Mouse (Mus musculus) MEL (cell line): ENCODE measurements around the gene Mrnip. TPM values are rescaled to one million over a fixed set of nuclear protein-coding genes. Genes with fewer than 3 reads are reported as not detected.
A peak's percentile ranks its signal among the peaks of the same experiment; 100 is the strongest.

Experiments
- DNase-seq: peaks from one replicate; pipeline ENCODE4 v3.0.0; 2011; ENCODE audit warnings: low read depth, low spot score
- H3K27ac ChIP-seq: 2 replicates; pipeline ENCODE4 v1.5.1; 2012; ENCODE audit warnings: low read depth, mild to moderate bottlenecking, control low read depth, low read length, moderate library complexity; ENCODE audit not compliant: control insufficient read depth
- H3K27me3 ChIP-seq, 2 experiments: fragments of 150-350 bp in 1 of 2; sonication (generic) in 1 of 2; 2 replicates each; pipeline ENCODE4 v1.6.1; 2012; ENCODE audit warnings: low read length in 2 of 2, mild to moderate bottlenecking in 2 of 2, improper control_type of control experiment in 1 of 2, moderate library complexity in 1 of 2; ENCODE audit not compliant: insufficient read depth in 2 of 2, control insufficient read depth in 1 of 2
- H3K36me3 ChIP-seq, 2 experiments: 2 replicates each; pipeline ENCODE4 v1.6.1; 2012 to 2014; ENCODE audit warnings: low read length in 2 of 2, improper control_type of control experiment in 1 of 2, inconsistent platforms in 1 of 2, mild to moderate bottlenecking in 1 of 2; ENCODE audit not compliant: insufficient read depth in 2 of 2, control insufficient read depth in 1 of 2
- H3K4me1 ChIP-seq, 2 experiments: fragments of 150-350 bp in 1 of 2; sonication (generic) in 1 of 2; 2 replicates each; pipeline ENCODE4 v1.6.1; 2012; ENCODE audit warnings: low read length in 2 of 2, improper control_type of control experiment in 1 of 2, mild to moderate bottlenecking in 1 of 2; ENCODE audit not compliant: insufficient read depth in 2 of 2, control insufficient read depth in 1 of 2
- H3K4me3 ChIP-seq, 2 experiments: fragments of 150-350 bp in 1 of 2; sonication (generic) in 1 of 2; 2 replicates each; pipeline ENCODE4 v1.5.1; 2012; ENCODE audit warnings: low read depth in 2 of 2, low read length in 2 of 2, mild to moderate bottlenecking in 2 of 2, moderate library complexity in 2 of 2, control low read depth in 1 of 2, improper control_type of control experiment in 1 of 2; ENCODE audit not compliant: control insufficient read depth in 1 of 2, insufficient read depth in 1 of 2
- H3K79me2 ChIP-seq: 2 replicates; pipeline ENCODE4 v1.6.1; 2012; ENCODE audit warnings: mild to moderate bottlenecking, low read length, moderate library complexity; ENCODE audit not compliant: control insufficient read depth, poor library complexity, insufficient read depth
- H3K9ac ChIP-seq: 2 replicates; pipeline ENCODE4 v1.6.1; 2012; ENCODE audit warnings: low read depth, mild to moderate bottlenecking, control low read depth, low read length, moderate library complexity; ENCODE audit not compliant: control insufficient read depth, poor library complexity, severe bottlenecking
- H3K9me3 ChIP-seq: fragments of 150-350 bp; sonication (generic); replicated peaks from 2 replicates; pipeline ENCODE4 v1.6.1; 2012; ENCODE audit warnings: mild to moderate bottlenecking, low read length, improper control_type of control experiment, moderate library complexity; ENCODE audit not compliant: insufficient read depth
- BHLHE40 ChIP-seq: IDR thresholded peaks from 2 replicates; pipeline ENCODE4 v1.6.1; 2012; ENCODE audit warnings: low read depth, mild to moderate bottlenecking, inconsistent platforms, low read length, improper control_type of control experiment, borderline replicate concordance
- CHD1 ChIP-seq: IDR thresholded peaks from 2 replicates; pipeline ENCODE4 v1.6.1; 2012; ENCODE audit warnings: low read depth, mild to moderate bottlenecking, inconsistent platforms, low read length, improper control_type of control experiment
- CHD2 ChIP-seq: IDR thresholded peaks from 2 replicates; pipeline ENCODE4 v1.6.1; 2011; ENCODE audit warnings: low read length, improper control_type of control experiment
- CTCF ChIP-seq, 3 experiments: IDR thresholded peaks in 2 of 3; conservative IDR thresholded peaks in 1 of 3; 2 replicates each; pipeline ENCODE4 v1.5.1; 2011 to 2012; ENCODE audit warnings: low read length in 3 of 3, low read depth in 2 of 3, mild to moderate bottlenecking in 2 of 3, improper control_type of control experiment in 1 of 3, inconsistent platforms in 1 of 3, mixed read lengths in 1 of 3, moderate library complexity in 1 of 3; ENCODE audit not compliant: control insufficient read depth in 1 of 3, insufficient read depth in 1 of 3, poor library complexity in 1 of 3, severe bottlenecking in 1 of 3
- E2F4 ChIP-seq: IDR thresholded peaks from 2 replicates; pipeline ENCODE4 v1.6.1; 2011; ENCODE audit warnings: low read depth, low read length, improper control_type of control experiment, borderline replicate concordance
- ELF1 ChIP-seq: IDR thresholded peaks from 2 replicates; pipeline ENCODE4 v1.6.1; 2014; ENCODE audit warnings: low read depth, mild to moderate bottlenecking, inconsistent platforms, low read length, improper control_type of control experiment, moderate library complexity
- EP300 ChIP-seq, 2 experiments: IDR thresholded peaks; 2 replicates each; pipeline ENCODE4 v1.6.1; 2011; ENCODE audit warnings: improper control_type of control experiment in 2 of 2, low read length in 2 of 2, low read depth in 1 of 2, mild to moderate bottlenecking in 1 of 2
- ETS1 ChIP-seq: IDR thresholded peaks from 2 replicates; pipeline ENCODE4 v1.6.1; 2012; ENCODE audit warnings: low read depth, mild to moderate bottlenecking, inconsistent platforms, low read length, improper control_type of control experiment, moderate library complexity
- GATA1 ChIP-seq: IDR thresholded peaks from 2 replicates; pipeline ENCODE4 v1.6.1; 2011; ENCODE audit warnings: low read depth, low read length, improper control_type of control experiment
- HCFC1 ChIP-seq: IDR thresholded peaks from 2 replicates; pipeline ENCODE4 v1.6.1; 2012; ENCODE audit warnings: low read depth, mild to moderate bottlenecking, inconsistent platforms, low read length, improper control_type of control experiment, moderate library complexity
- JUND ChIP-seq: IDR thresholded peaks from 2 replicates; pipeline ENCODE4 v1.6.1; 2011; ENCODE audit warnings: low read depth, mild to moderate bottlenecking, improper control_type of control experiment, low read length
- KAT2A ChIP-seq: conservative IDR thresholded peaks from 2 replicates; pipeline ENCODE4 v1.6.1; 2012; ENCODE audit warnings: low read depth, low read length, improper control_type of control experiment, inconsistent platforms
- MAFK ChIP-seq: IDR thresholded peaks from 2 replicates; pipeline ENCODE4 v1.6.1; 2011; ENCODE audit warnings: low read depth, mild to moderate bottlenecking, low read length, improper control_type of control experiment, borderline replicate concordance
- MAX ChIP-seq: IDR thresholded peaks from 2 replicates; pipeline ENCODE4 v1.6.1; 2011; ENCODE audit warnings: low read length, improper control_type of control experiment
- MAZ ChIP-seq: IDR thresholded peaks from 2 replicates; pipeline ENCODE4 v1.6.1; 2012; ENCODE audit warnings: low read depth, mild to moderate bottlenecking, inconsistent platforms, low read length, improper control_type of control experiment
- MEF2A ChIP-seq: IDR thresholded peaks from 2 replicates; pipeline ENCODE4 v1.6.1; 2014; ENCODE audit warnings: low read depth, mild to moderate bottlenecking, inconsistent platforms, low read length, improper control_type of control experiment; ENCODE audit not compliant: poor library complexity, insufficient replicate concordance, severe bottlenecking; ENCODE audit errors: extremely low read depth
- MXI1 ChIP-seq: IDR thresholded peaks from 2 replicates; pipeline ENCODE4 v1.6.1; 2011; ENCODE audit warnings: mild to moderate bottlenecking, low read depth, low read length, improper control_type of control experiment
- MYB ChIP-seq: IDR thresholded peaks from 2 replicates; pipeline ENCODE4 v1.6.1; 2011; ENCODE audit warnings: mild to moderate bottlenecking, low read depth, low read length, improper control_type of control experiment
- MYC ChIP-seq: IDR thresholded peaks from 2 replicates; pipeline ENCODE4 v1.6.1; 2011; ENCODE audit warnings: low read depth, mild to moderate bottlenecking, low read length, improper control_type of control experiment, moderate library complexity
- NELFE ChIP-seq: IDR thresholded peaks from 2 replicates; pipeline ENCODE4 v1.6.1; 2011; ENCODE audit warnings: low read depth, low read length, improper control_type of control experiment
- NRF1 ChIP-seq: IDR thresholded peaks from 2 replicates; pipeline ENCODE4 v1.6.1; 2014; ENCODE audit warnings: low read depth, mild to moderate bottlenecking, inconsistent platforms, low read length, improper control_type of control experiment, moderate library complexity; ENCODE audit not compliant: poor library complexity, insufficient read depth, severe bottlenecking
- POLR2A ChIP-seq, 2 experiments: IDR thresholded peaks; 2 replicates each; pipeline ENCODE4 v1.6.1; 2011 to 2012; ENCODE audit warnings: low read length in 2 of 2, mild to moderate bottlenecking in 2 of 2, control low read depth in 1 of 2, improper control_type of control experiment in 1 of 2, low read depth in 1 of 2, moderate library complexity in 1 of 2; ENCODE audit not compliant: control insufficient read depth in 1 of 2, insufficient read depth in 1 of 2, poor library complexity in 1 of 2
- POLR2AphosphoS2 ChIP-seq: IDR thresholded peaks from 2 replicates; pipeline ENCODE4 v1.6.1; 2011; ENCODE audit warnings: low read length, improper control_type of control experiment
- POLR2AphosphoS5 ChIP-seq: IDR thresholded peaks from 2 replicates; pipeline ENCODE4 v1.6.1; 2012; ENCODE audit warnings: low read depth, borderline replicate concordance, mild to moderate bottlenecking, inconsistent platforms, low read length, moderate library complexity, mixed read lengths
- RAD21 ChIP-seq: IDR thresholded peaks from 2 replicates; pipeline ENCODE4 v1.6.1; 2011; ENCODE audit warnings: mild to moderate bottlenecking, low read depth, low read length, improper control_type of control experiment
- SIN3A ChIP-seq: IDR thresholded peaks from 2 replicates; pipeline ENCODE4 v1.6.1; 2012; ENCODE audit warnings: low read length, improper control_type of control experiment, inconsistent platforms
- SMC3 ChIP-seq: IDR thresholded peaks from 2 replicates; pipeline ENCODE4 v1.6.1; 2011; ENCODE audit warnings: low read depth, low read length, improper control_type of control experiment
- TAL1 ChIP-seq: IDR thresholded peaks from 2 replicates; pipeline ENCODE4 v1.6.1; 2012; ENCODE audit warnings: mild to moderate bottlenecking, inconsistent platforms, low read length, moderate library complexity, mixed read lengths
- TBP ChIP-seq: IDR thresholded peaks from 2 replicates; pipeline ENCODE4 v1.8.0; 2011; ENCODE audit warnings: low read depth, low read length, improper control_type of control experiment
- TCF12 ChIP-seq: IDR thresholded peaks from 2 replicates; pipeline ENCODE4 v1.6.1; 2014; ENCODE audit warnings: low read depth, mild to moderate bottlenecking, inconsistent platforms, low read length, improper control_type of control experiment, moderate library complexity
- USF1 ChIP-seq: IDR thresholded peaks from 2 replicates; pipeline ENCODE4 v1.6.1; 2014; ENCODE audit warnings: low read depth, mild to moderate bottlenecking, inconsistent platforms, low read length, improper control_type of control experiment, moderate library complexity
- USF2 ChIP-seq, 2 experiments: IDR thresholded peaks; 2 replicates each; pipeline ENCODE4 v1.6.1; 2011 to 2012; ENCODE audit warnings: improper control_type of control experiment in 2 of 2, low read length in 2 of 2, borderline replicate concordance in 1 of 2, inconsistent platforms in 1 of 2, low read depth in 1 of 2, mild to moderate bottlenecking in 1 of 2; ENCODE audit not compliant: insufficient read depth in 1 of 2
- ZC3H11A ChIP-seq: IDR thresholded peaks from 2 replicates; pipeline ENCODE4 v1.6.1; 2012; ENCODE audit warnings: low read depth, mild to moderate bottlenecking, inconsistent platforms, low read length, improper control_type of control experiment
- ZKSCAN1 ChIP-seq: IDR thresholded peaks from 2 replicates; pipeline ENCODE4 v1.6.1; 2012; ENCODE audit warnings: low read depth, mild to moderate bottlenecking, inconsistent platforms, low read length, improper control_type of control experiment, moderate library complexity
- ZMIZ1 ChIP-seq: IDR thresholded peaks from 2 replicates; pipeline ENCODE4 v1.6.1; 2012; ENCODE audit warnings: low read depth, mild to moderate bottlenecking, inconsistent platforms, low read length, improper control_type of control experiment, moderate library complexity
- polyA plus RNA-seq, 2 experiments: library from polyadenylated mRNA; stranded (reverse) in 1 of 2; unstranded in 1 of 2; fragments of >175 nt in 1 of 2; fragments of >200 nt in 1 of 2; gene quantifications; 2 replicates each; pipeline versions ENCODE4 v1.2.1 to v1.2.4; 2012; ENCODE audit warnings: low replicate concordance in 2 of 2, low read depth in 1 of 2; ENCODE audit not compliant: insufficient read length in 2 of 2, insufficient read depth in 1 of 2, missing spikeins in 1 of 2
- total RNA-seq: library from RNA; depleted of rRNA; stranded (reverse); fragments of 300-350 nt; gene quantifications from 2 replicates; pipeline ENCODE4 v1.2.3, GENCODE M21; 2012

Gene Mrnip
- total and polyA plus RNA-seq, 3 experiments, result 8.6 to 10.6 TPM; not detected in 1

DNA sequence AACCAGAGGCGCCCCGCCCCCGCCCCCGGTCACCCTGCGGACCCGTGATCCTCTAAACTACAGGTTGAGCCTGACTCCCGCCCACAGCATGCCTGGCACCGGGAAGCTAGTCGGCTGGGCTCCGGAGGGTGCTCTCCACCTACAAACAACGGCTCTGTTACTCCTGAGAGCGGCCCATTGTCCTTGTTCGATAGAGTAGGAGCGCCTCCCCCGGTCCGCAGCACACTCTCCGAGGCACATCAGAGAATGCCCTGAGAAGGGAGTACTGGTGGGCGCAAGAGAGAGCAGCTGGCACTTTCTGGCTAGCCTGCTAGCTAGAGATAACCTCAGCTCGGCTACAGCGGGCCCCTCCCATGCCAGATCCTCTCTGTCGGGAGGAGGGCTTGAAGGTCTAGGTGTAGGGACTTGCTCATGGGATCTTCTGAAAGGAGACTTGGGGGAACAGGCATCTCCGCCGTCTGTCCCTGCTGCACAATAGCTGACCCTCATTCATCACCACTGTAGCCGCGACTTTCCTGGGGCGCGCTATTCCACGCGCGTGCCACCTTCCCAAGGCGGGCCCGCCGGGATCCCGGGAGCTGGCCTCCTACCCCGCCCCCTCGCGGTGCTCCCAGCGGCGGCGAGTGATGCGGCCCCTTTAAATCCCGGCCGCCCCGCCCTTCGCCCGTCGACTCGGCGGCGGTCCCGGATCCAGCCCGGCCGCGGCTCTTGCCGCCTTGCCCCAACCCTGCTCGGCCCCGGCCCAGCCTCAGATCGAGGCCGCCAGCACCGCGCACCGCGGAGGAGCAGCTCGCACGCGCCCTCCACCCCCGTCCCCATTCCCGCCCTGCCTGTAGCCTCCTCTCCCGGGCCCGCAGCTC, 50.7 kb downstream of the Mrnip start:
- H3K27ac ChIP-seq, result peak overlapping the region; percentile 84
- H3K36me3 ChIP-seq, result peaks cover 0 to 12% of the 10 kb centered on the region in 2 experiments; a peak in 2 of 4 replicates
- no peaks in the 10 kb centered on the region for H3K9me3 ChIP-seq
- peak overlapping the region; percentile 81 to 91 for H3K4me3 ChIP-seq
- peak overlapping the region; percentile 87 for H3K9ac ChIP-seq
- peaks cover 12% of the 10 kb centered on the region for H3K79me2 ChIP-seq
- no peaks in the 10 kb centered on the region for H3K27me3 ChIP-seq
- H3K4me1 ChIP-seq, result peaks cover 6 to 21% of the 10 kb centered on the region in 2 experiments; a peak in 3 of 4 replicates
- DNase-seq, result peak; percentile 97
- no peak; the same call in 1 of the 2 replicates for TF ChIP-seq NRF1
- peak; percentile 14; the same call in 1 of the 2 replicates for TF ChIP-seq KAT2A
- peak in 2 of 3 experiments; percentile 32; a peak in 4 of 6 replicates for TF ChIP-seq CTCF (IDR thresholded peaks at IDR 0.05 in 2 of 3, conservative IDR thresholded peaks at IDR 0.05 in 1 of 3; ENCODE audit: control insufficient read depth in 1 of 3, insufficient read depth in 1 of 3, low read depth in 2 of 3, low read length in 3 of 3, poor library complexity in 1 of 3, severe bottlenecking in 1 of 3)
- no peak for TF ChIP-seq MEF2A
- no peak for TF ChIP-seq USF2 (IDR thresholded peaks at IDR 0.05; ENCODE audit: borderline replicate concordance in 1 of 2, insufficient read depth in 1 of 2, low read depth in 1 of 2, low read length in 2 of 2)
- peak; percentile 97 for TF ChIP-seq TAL1
- peak; percentile 75 to 77 for TF ChIP-seq POLR2A (IDR thresholded peaks at IDR 0.05; ENCODE audit: control insufficient read depth in 1 of 2, insufficient read depth in 1 of 2, low read depth in 1 of 2, low read length in 2 of 2, poor library complexity in 1 of 2)
- TF ChIP-seq JUND, result no peak
- TF ChIP-seq HCFC1, result peak; percentile 34
- TF ChIP-seq POLR2AphosphoS2, result peak; percentile 85; the same call in 1 of the 2 replicates
- TF ChIP-seq BHLHE40, result no peak
- TF ChIP-seq TBP, result peak; percentile 80
- peak; percentile 72 for TF ChIP-seq ZMIZ1
- TF ChIP-seq SMC3, result no peak
- peak; percentile 18; the same call in 1 of the 2 replicates for TF ChIP-seq USF1
- TF ChIP-seq ELF1, result peak; percentile 14; the same call in 1 of the 2 replicates
- TF ChIP-seq TCF12, result peak; percentile 90
- no peak for TF ChIP-seq ZC3H11A
- TF ChIP-seq RAD21, result peak; percentile 13
- TF ChIP-seq MAZ, result peak; percentile 91
- peak; percentile 45; the same call in 1 of the 2 replicates for TF ChIP-seq MYC
- peak; percentile 85 for TF ChIP-seq GATA1
- TF ChIP-seq E2F4, result peak; percentile 57; the same call in 1 of the 2 replicates
- TF ChIP-seq MAFK, result no peak
- TF ChIP-seq CHD2, result no peak
- TF ChIP-seq ZKSCAN1, result no peak
- 0 out of 2 replicates have a peak, but pooled peaks have one; percentile 58 for TF ChIP-seq POLR2AphosphoS5
- TF ChIP-seq ETS1, result peak; percentile 86
- peak; percentile 87 for TF ChIP-seq SIN3A
- TF ChIP-seq EP300 (IDR thresholded peaks at IDR 0.05; ENCODE audit: low read depth in 1 of 2, low read length in 2 of 2), result peak; percentile 51 to 86
- no peak for TF ChIP-seq MYB
- no peak; the same call in 1 of the 2 replicates for TF ChIP-seq CHD1
- no peak; the same call in 1 of the 2 replicates for TF ChIP-seq MXI1
- peak; percentile 56; the same call in 1 of the 2 replicates for TF ChIP-seq MAX
- peak; percentile 69 for TF ChIP-seq NELFE
